Mouse (Mus musculus): Measurements from ENCODE around the gene Fryl.
"Not testable (repeated sequence)": the region's sequence is repeated elsewhere in the genome, so short reads cannot be mapped to it uniquely, and the experiment has no call there.

Gene Fryl

GRCm38 (mm10) chr5:73006784-73007581 is 249.4 kb downstream of the Fryl start, which contains the start of gene Slc10a4:
Gene Slc10a4, plus strand, starts transcription at chr5:73006883.
- no peak for DNase-seq

- DNase-seq = no peak
Observed at GRCm38 (mm10) chr5:73004046-73004445, 252.4 kb downstream of the Fryl start.

GRCm38 (mm10) chr5:72998546-72998945 is 257.9 kb downstream of the Fryl start:
- DNase-seq = not testable (repeated sequence)

GRCm38 (mm10) chr5:72995379-72995778 is 261.0 kb downstream of the Fryl start:
- DNase-seq = no peak

GRCm38 (mm10) chr5:72994928-72995327 is 261.5 kb downstream of the Fryl start:
- no peak for DNase-seq

GRCm38 (mm10) chr5:72994424-72994823 is 262.0 kb downstream of the Fryl start:
- DNase-seq = no peak

GRCm38 (mm10) chr5:72992474-72992873 is 263.9 kb downstream of the Fryl start:
- no peak for DNase-seq

- no peak for DNase-seq
Observed at GRCm38 (mm10) chr5:72989756-72990155, 266.7 kb downstream of the Fryl start.

GRCm38 (mm10) chr5:72987786-72988185 is 268.6 kb downstream of the Fryl start:
- DNase-seq = no peak

- DNase-seq = no peak
Observed at GRCm38 (mm10) chr5:72984091-72984490, 272.3 kb downstream of the Fryl start.

GRCm38 (mm10) chr5:72976539-72976938 is 279.9 kb downstream of the Fryl start:
- DNase-seq = no peak

- DNase-seq = no peak
Observed at GRCm38 (mm10) chr5:72975996-72976395, 280.4 kb downstream of the Fryl start.

- DNase-seq = no peak
Observed at GRCm38 (mm10) chr5:72974602-72975001, 281.8 kb downstream of the Fryl start, which contains the start of gene Gm10135. Gene Gm10135, minus strand, starts transcription at chr5:72974702.

- no peak for DNase-seq
Observed at GRCm38 (mm10) chr5:72972934-72973333, 283.5 kb downstream of the Fryl start.

- DNase-seq = no peak
Observed at GRCm38 (mm10) chr5:72972435-72972834, 284.0 kb downstream of the Fryl start.

Measured in thymus, postnatal 25 days (tissue).